Mouse (Mus musculus): ENCODE measurements at regions not wholly inside any gene's neighbourhood (a gene's known extent, or its start where the extent isn't known, plus 50 kb on each side); places are given as distances from the start of the nearest gene placed in this dataset.

DNA sequence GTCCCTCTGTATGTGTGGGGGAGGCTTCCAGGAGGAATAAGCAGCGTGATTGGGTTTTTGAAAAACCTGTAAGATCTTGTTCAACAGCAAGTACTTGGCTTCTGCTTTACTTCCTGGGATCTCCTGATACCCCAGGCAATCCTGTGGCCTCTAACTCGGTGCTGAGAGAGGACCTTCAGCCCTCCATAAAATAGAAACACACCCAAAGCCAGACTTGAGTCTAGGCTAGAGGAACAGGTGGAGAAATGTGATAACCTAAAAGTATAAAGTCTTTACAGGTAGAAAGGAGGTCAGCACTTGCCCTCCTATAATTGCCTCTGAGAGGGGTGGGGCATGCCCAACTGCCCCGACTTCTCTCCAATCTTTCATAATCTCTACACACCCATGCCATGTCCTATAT is 183.1 kb downstream of the Ankrd16 start:
- Histone ChIP-seq H3K27ac (ENCODE audit: low read depth, low read length) (no peak overlapping the region), H3K9ac (ENCODE audit: low read depth, low read length) (no peak overlapping the region), H3K4me3 (ENCODE audit: low read depth, low read length) (no peak overlapping the region), H3K4me1 (ENCODE audit: control insufficient read depth, insufficient read depth, low read length) (no peaks in the 10 kb centered on the region), H3K36me3 (ENCODE audit: control insufficient read depth, insufficient read depth, low read length) (no peaks in the 10 kb centered on the region), H3K27me3 (ENCODE audit: control insufficient read depth, insufficient read depth, low read length) (no peaks in the 10 kb centered on the region), H3K9me3 (replicated peaks; ENCODE audit: control insufficient read depth, low read length) (no peaks in the 10 kb centered on the region), H3K4me2 (no peak overlapping the region)
- WGBS (ENCODE audit: insufficient replicate concordance): 76% methylated on average over 3 of the region's 3 CpGs
- ATAC-seq (replicated peaks; ENCODE audit: insufficient number of reproducible peaks, low FRiP score, low TSS enrichment): no peak

DNA sequence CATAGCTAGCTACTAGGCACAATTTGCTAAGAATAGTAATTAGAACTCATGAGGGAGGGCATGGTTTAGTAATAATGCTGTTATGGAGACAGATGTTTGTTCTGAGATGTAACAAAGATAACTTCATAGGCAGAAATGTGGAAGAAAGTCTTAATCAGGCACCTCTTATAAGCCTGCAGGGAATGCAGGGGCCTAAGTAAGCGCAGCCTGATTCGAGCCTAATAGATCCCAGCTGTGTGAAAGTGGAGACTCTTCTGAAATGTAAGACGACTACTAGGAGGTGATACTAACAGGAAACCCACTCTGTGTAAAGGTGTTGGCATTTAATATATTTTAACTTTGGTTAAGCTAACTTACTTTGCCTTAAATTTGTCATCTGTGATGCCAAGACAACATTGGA is 187.7 kb downstream of the Ankrd16 start:
- WGBS (ENCODE audit: insufficient replicate concordance): 48% methylated on average over 3 of the region's 3 CpGs
- H3K36me3 ChIP-seq (ENCODE audit: control insufficient read depth, insufficient read depth, low read length): no peaks in the 10 kb centered on the region
- no peak overlapping the region for H3K9ac ChIP-seq (ENCODE audit: low read depth, low read length)
- H3K4me3 ChIP-seq (ENCODE audit: low read depth, low read length): no peak overlapping the region
- H3K4me1 ChIP-seq (ENCODE audit: control insufficient read depth, insufficient read depth, low read length): no peaks in the 10 kb centered on the region
- no peaks in the 10 kb centered on the region for H3K9me3 ChIP-seq (replicated peaks; ENCODE audit: control insufficient read depth, low read length)
- no peak overlapping the region for H3K27ac ChIP-seq (ENCODE audit: low read depth, low read length)
- H3K27me3 ChIP-seq (ENCODE audit: control insufficient read depth, insufficient read depth, low read length): no peaks in the 10 kb centered on the region
- ATAC-seq (replicated peaks; ENCODE audit: insufficient number of reproducible peaks, low FRiP score, low TSS enrichment): no peak
- no peak overlapping the region for H3K4me2 ChIP-seq

DNA sequence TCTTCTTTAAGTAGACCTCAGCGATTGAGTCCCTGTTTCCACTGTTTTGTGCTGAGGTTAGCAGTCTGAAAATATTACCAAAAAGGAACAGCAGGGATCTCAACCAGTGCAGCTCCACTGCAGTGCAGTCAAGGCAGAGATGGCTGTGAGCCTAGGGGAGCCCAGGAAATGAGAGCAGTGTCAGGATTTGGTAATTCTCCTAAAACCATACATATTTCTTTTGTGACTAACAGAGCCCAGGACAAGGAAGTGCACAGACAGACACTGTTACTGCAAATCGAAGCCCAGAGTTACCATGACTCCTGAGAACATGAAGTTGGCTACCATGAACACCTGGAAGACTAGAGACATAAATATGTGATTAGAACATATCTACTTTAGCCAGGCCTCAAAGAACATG is 189.3 kb downstream of the Ankrd16 start:
- no peaks in the 10 kb centered on the region for H3K4me1 ChIP-seq (ENCODE audit: control insufficient read depth, insufficient read depth, low read length)
- no peaks in the 10 kb centered on the region for H3K9me3 ChIP-seq (replicated peaks; ENCODE audit: control insufficient read depth, low read length)
- ATAC-seq (replicated peaks; ENCODE audit: insufficient number of reproducible peaks, low FRiP score, low TSS enrichment): no peak
- no peak overlapping the region for H3K9ac ChIP-seq (ENCODE audit: low read depth, low read length)
- no peaks in the 10 kb centered on the region for H3K36me3 ChIP-seq (ENCODE audit: control insufficient read depth, insufficient read depth, low read length)
- no peaks in the 10 kb centered on the region for H3K27me3 ChIP-seq (ENCODE audit: control insufficient read depth, insufficient read depth, low read length)
- no peak overlapping the region for H3K27ac ChIP-seq (ENCODE audit: low read depth, low read length)
- no peak overlapping the region for H3K4me2 ChIP-seq
- H3K4me3 ChIP-seq (ENCODE audit: low read depth, low read length): no peak overlapping the region
- 67% methylated on average over 2 of the region's 2 CpGs for WGBS (ENCODE audit: insufficient replicate concordance)

DNA sequence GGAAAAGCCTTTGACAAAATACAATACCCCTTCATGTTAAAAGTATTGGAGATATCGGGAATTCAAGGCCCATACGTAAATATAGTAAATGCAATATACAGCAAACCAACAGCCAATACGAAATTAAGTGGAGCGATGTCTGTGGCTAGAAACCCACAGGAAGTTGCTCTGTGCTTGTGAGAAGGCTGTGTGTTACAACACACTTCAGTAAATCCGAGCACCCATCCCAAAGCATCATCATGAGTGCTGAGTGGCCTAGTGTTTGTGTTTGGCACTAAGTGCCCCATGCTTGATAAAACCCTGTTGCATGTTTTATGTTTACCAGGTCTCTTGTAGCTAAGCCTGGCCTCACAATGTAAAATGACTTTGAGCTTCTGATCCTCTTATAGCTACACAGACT is 194.3 kb downstream of the Ankrd16 start:
- 75% methylated on average over 5 of the region's 5 CpGs for WGBS (ENCODE audit: insufficient replicate concordance)
- no peaks in the 10 kb centered on the region for H3K27me3 ChIP-seq (ENCODE audit: control insufficient read depth, insufficient read depth, low read length)
- H3K27ac ChIP-seq (ENCODE audit: low read depth, low read length): no peak overlapping the region
- no peak overlapping the region for H3K4me2 ChIP-seq
- no peak for ATAC-seq (replicated peaks; ENCODE audit: insufficient number of reproducible peaks, low FRiP score, low TSS enrichment)
- H3K4me1 ChIP-seq (ENCODE audit: control insufficient read depth, insufficient read depth, low read length): no peaks in the 10 kb centered on the region
- no peaks in the 10 kb centered on the region for H3K36me3 ChIP-seq (ENCODE audit: control insufficient read depth, insufficient read depth, low read length)
- H3K4me3 ChIP-seq (ENCODE audit: low read depth, low read length): no peak overlapping the region
- no peak overlapping the region for H3K9ac ChIP-seq (ENCODE audit: low read depth, low read length)
- no peaks in the 10 kb centered on the region for H3K9me3 ChIP-seq (replicated peaks; ENCODE audit: control insufficient read depth, low read length)

DNA sequence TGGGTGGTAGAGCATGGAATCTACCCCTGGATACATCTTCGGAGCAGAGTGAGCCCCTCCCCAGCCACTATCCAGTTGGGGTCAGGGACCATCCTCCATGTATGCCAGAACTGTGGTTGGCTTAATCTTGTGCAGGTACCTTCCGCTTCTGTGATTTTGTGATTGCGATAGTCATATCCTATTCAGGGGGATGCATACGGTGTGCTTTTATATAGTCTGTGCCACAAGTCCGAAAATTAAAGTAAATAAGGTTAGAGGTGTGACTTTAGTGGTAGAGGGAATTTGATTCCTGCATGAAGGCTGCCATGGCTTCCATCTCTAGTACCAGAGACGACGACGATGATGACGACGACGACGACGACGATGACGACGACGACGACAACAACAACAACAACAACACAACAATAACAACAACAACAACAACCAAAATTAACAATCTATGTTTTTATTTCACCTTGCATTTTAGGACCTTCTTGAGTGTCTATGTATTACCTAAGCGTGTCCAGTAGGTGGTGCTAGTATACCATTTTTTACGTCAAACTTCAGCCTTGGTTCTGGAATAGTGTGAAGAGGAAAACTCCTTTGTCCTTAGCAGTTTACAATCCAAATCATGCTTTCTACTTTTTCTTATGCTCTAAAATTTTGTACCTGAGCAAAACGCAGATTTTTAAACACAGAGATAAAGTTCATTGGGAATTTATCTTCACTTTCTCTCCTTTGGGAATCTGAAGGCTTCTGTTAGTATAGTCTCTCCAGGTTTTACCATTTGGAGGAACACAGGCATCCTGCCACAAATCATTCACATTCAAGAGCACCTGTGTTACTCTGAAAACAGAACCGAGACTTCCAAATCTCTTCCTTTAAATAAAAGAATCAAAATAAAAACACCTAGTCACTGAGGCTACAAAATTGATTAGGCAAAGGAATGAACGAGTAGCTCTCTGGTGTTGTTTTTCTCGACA is 224.5 kb downstream of the Ankrd16 start:
- ATAC-seq (replicated peaks; ENCODE audit: insufficient number of reproducible peaks, low FRiP score, low TSS enrichment): no peak
- no peak overlapping the region for H3K4me2 ChIP-seq
- no peaks in the 10 kb centered on the region for H3K27me3 ChIP-seq (ENCODE audit: control insufficient read depth, insufficient read depth, low read length)
- peaks cover 2% of the 10 kb centered on the region; the same call in 1 of the 2 replicates for H3K4me1 ChIP-seq (ENCODE audit: control insufficient read depth, insufficient read depth, low read length)
- WGBS (ENCODE audit: insufficient replicate concordance): 27% methylated on average over 24 of the region's 24 CpGs
- H3K27ac ChIP-seq (ENCODE audit: low read depth, low read length): no peak overlapping the region
- H3K36me3 ChIP-seq (ENCODE audit: control insufficient read depth, insufficient read depth, low read length): no peaks in the 10 kb centered on the region
- H3K9me3 ChIP-seq (replicated peaks; ENCODE audit: control insufficient read depth, low read length): no peaks in the 10 kb centered on the region
- H3K4me3 ChIP-seq (ENCODE audit: low read depth, low read length): no peak overlapping the region
- H3K9ac ChIP-seq (ENCODE audit: low read depth, low read length): no peak overlapping the region

DNA sequence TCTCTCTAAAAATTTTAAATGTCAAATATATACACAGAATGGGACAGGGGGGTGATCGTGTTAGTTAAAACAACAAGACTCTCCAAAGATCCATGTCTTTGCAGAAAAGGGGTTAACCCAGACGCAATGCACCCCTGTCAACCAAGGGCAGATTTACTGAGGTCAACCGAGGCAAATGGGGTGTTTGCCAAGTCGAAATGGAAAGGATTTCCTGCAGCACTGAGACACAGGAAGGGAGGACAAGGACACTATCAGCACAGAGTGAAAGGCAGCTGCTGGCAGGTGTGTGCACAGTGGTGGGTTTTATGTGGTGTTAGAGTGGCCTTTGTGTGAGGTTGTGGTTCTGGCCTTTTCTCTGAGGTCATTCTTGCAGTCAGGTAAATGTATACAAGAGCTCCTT is 226.7 kb downstream of the Ankrd16 start:
- Histone ChIP-seq H3K4me1 (ENCODE audit: control insufficient read depth, insufficient read depth, low read length) (peaks cover 2% of the 10 kb centered on the region; the same call in 1 of the 2 replicates), H3K9ac (ENCODE audit: low read depth, low read length) (no peak overlapping the region), H3K9me3 (replicated peaks; ENCODE audit: control insufficient read depth, low read length) (no peaks in the 10 kb centered on the region), H3K4me3 (ENCODE audit: low read depth, low read length) (no peak overlapping the region), H3K27ac (ENCODE audit: low read depth, low read length) (no peak overlapping the region), H3K4me2 (no peak overlapping the region), H3K36me3 (ENCODE audit: control insufficient read depth, insufficient read depth, low read length) (no peaks in the 10 kb centered on the region), H3K27me3 (ENCODE audit: control insufficient read depth, insufficient read depth, low read length) (no peaks in the 10 kb centered on the region)
- no peak for ATAC-seq (replicated peaks; ENCODE audit: insufficient number of reproducible peaks, low FRiP score, low TSS enrichment)
- 41% methylated on average over 4 of the region's 4 CpGs for WGBS (ENCODE audit: insufficient replicate concordance)

DNA sequence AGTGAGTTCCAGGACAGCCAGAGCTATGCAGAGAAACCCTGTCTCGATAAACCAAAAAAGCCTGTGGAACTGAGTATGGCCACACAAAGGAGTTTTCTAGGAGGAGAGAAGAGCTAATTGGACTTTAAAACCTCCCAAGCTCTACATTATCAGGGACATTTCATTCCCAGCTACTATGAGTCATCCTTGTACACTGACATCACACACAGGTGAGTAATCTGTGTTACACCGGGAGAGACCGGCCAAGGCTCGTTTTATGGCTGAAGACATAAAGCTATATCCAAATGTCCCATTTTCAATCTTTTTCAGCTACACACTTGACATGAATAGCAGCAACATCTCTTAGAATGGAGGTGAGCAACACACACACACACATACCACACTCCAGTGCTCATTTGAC is 229.5 kb downstream of the Ankrd16 start:
- Histone ChIP-seq H3K4me1 (ENCODE audit: control insufficient read depth, insufficient read depth, low read length) (peaks cover 2% of the 10 kb centered on the region; the same call in 1 of the 2 replicates), H3K27ac (ENCODE audit: low read depth, low read length) (no peak overlapping the region), H3K4me3 (ENCODE audit: low read depth, low read length) (no peak overlapping the region), H3K36me3 (ENCODE audit: control insufficient read depth, insufficient read depth, low read length) (no peaks in the 10 kb centered on the region), H3K27me3 (ENCODE audit: control insufficient read depth, insufficient read depth, low read length) (no peaks in the 10 kb centered on the region), H3K9ac (ENCODE audit: low read depth, low read length) (no peak overlapping the region), H3K4me2 (no peak overlapping the region), H3K9me3 (replicated peaks; ENCODE audit: control insufficient read depth, low read length) (no peaks in the 10 kb centered on the region)
- 85% methylated on average over 4 of the region's 4 CpGs for WGBS (ENCODE audit: insufficient replicate concordance)
- ATAC-seq (replicated peaks; ENCODE audit: insufficient number of reproducible peaks, low FRiP score, low TSS enrichment): no peak

DNA sequence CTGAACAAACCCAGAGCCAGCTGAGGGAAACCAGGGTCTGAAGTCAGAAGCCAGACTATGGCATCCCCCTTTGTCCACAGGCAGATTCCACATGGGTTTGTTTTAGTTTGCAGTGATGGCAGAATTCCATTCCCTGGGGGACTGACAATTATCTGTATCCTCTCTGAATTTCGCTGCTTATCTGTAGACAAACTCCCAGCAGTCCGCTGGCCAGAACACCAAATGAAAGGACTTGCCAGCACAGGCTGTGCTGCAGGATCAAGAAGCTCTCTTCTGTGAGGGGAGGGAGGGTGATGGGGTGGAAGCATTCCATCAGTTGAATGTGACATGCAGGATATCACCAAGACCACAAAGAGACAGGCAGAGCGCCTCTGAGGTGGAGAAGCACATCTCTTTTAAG is 233.8 kb downstream of the Ankrd16 start:
- Histone ChIP-seq H3K9ac (ENCODE audit: low read depth, low read length) (no peak overlapping the region), H3K9me3 (replicated peaks; ENCODE audit: control insufficient read depth, low read length) (no peaks in the 10 kb centered on the region), H3K4me2 (no peak overlapping the region), H3K4me3 (ENCODE audit: low read depth, low read length) (no peak overlapping the region), H3K4me1 (ENCODE audit: control insufficient read depth, insufficient read depth, low read length) (no peaks in the 10 kb centered on the region), H3K36me3 (ENCODE audit: control insufficient read depth, insufficient read depth, low read length) (no peaks in the 10 kb centered on the region), H3K27ac (ENCODE audit: low read depth, low read length) (no peak overlapping the region), H3K27me3 (ENCODE audit: control insufficient read depth, insufficient read depth, low read length) (no peaks in the 10 kb centered on the region)
- no peak for ATAC-seq (replicated peaks; ENCODE audit: insufficient number of reproducible peaks, low FRiP score, low TSS enrichment)
- WGBS (ENCODE audit: insufficient replicate concordance): 15% methylated on average over 3 of the region's 3 CpGs

DNA sequence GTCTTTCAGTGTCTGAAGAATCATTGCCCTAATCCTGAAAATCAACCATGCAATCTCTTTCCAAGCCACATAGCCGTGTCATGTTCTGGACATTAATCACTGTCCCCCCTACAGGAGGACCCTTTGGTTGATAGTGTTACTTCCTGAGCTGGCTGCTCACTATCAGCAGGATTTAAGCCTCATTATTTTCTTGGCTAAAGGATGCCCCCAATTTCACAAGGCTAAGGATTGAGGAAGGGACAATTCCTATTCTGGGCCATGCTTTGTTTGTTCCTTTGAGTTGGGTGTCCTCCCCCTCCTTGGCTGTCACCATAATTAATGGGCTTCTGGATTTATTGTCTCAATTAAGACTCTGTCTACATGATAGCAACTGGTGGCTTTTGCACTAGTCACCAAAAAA is 241.9 kb downstream of the Ankrd16 start:
- H3K9me3 ChIP-seq (replicated peaks; ENCODE audit: control insufficient read depth, low read length): no peaks in the 10 kb centered on the region
- H3K4me1 ChIP-seq (ENCODE audit: control insufficient read depth, insufficient read depth, low read length): no peaks in the 10 kb centered on the region
- no peak overlapping the region for H3K9ac ChIP-seq (ENCODE audit: low read depth, low read length)
- no peaks in the 10 kb centered on the region for H3K36me3 ChIP-seq (ENCODE audit: control insufficient read depth, insufficient read depth, low read length)
- H3K4me3 ChIP-seq (ENCODE audit: low read depth, low read length): no peak overlapping the region
- no peak overlapping the region for H3K4me2 ChIP-seq
- 17% methylated on average over 1 of the region's 1 CpGs for WGBS (ENCODE audit: insufficient replicate concordance)
- no peak for ATAC-seq (replicated peaks; ENCODE audit: insufficient number of reproducible peaks, low FRiP score, low TSS enrichment)
- no peaks in the 10 kb centered on the region for H3K27me3 ChIP-seq (ENCODE audit: control insufficient read depth, insufficient read depth, low read length)
- H3K27ac ChIP-seq (ENCODE audit: low read depth, low read length): no peak overlapping the region
